Mouse (Mus musculus) left cerebral cortex, adult 8-10 months (tissue): ENCODE data around the gene Zmym4. TPM values are rescaled to one million over a fixed set of nuclear protein-coding genes. Genes with fewer than 3 reads are reported as not detected.

Experiments
- DNase-seq, 2 experiments: peaks; one replicate each; pipeline ENCODE4 v3.0.0; 2022; ENCODE audit warnings: low spot score in 2 of 2
- total RNA-seq, 4 experiments: library from RNA; stranded (reverse); gene quantifications; 2 replicates each; pipeline ENCODE4 v1.2.4; 2022

The Zmym4 gene
- total RNA-seq, 4 experiments from 2014 or later: 52.1 to 61.7 (median 57.4) TPM

DNA sequence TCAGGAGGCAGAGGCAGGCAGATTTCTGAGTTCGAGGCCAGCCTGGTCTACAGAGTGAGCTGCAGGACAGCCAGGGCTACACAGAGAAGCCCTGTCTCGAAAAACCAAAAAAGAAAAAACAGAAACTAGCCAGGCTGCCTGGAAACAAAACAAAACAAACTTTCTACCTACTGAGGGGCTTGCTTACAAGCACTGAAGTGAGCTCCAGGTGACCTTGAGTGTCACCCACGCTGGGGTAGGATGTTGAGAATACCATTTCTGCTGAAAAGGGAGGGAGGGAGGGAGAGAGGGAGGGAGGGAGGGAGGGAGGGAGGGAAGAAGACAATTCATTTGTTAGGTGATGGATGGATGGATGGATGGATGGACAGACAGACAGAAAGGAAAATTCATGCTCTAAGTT, 24.5 kb downstream of the Zmym4 start:
- no peak for DNase-seq

DNA sequence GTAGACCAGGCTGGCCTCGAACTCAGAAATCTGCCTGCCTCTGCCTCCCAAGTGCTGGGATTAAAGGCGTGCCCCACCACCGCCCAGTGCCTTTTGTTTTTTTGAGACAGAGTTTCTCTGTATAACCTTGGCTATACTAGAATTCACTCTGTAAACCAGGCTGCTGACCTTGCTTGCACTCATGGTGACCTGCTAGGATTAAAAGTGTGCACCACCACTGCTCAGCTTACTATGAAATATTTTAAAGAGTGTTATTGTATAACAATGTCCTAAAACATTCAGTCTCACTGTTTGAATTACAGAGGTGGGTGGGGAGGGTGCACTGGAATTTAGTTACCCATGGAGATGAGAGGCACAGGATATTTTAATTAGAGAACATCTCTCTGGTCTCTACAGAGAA, 25.1 kb downstream of the Zmym4 start:
- DNase-seq: no peak

DNA sequence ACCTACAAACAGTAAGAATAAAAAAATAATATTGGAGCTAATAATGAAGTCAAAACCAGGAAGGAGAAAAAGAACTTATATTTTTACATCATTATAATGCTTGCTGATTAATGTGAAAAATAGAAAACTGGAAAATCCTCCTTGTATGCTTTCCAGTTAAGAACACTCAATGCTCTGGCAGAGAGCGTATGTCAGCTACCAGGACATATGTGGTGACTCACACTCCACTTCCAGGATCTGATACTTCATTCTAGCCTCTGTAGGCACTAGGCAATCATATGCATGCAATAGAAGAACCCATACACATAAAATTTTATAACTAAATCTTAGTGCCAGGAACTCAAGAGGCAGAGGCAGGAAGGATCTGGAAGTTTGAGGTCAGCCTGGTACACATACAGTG, 40.2 kb downstream of the Zmym4 start:
- no peak for DNase-seq

DNA sequence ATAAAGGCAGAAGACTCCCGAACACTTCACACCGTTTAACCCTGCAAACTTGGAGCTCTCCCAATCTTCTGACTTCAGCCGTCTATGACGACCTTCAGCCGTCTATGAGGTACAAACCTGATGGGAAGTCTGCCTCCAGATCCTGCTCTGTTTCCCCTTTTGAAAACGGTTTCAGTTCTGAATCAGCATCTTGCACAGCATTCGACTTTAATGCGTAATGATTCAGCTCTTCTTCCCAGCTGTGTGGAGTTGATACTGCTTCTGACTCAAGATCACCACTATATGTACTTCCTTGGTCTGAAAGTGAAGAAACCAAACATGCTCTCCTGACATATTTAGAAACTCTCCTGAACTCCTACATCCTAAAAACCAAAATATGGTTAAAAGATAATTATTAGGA, 78.1 kb downstream of the Zmym4 start:
- no peak for DNase-seq

DNA sequence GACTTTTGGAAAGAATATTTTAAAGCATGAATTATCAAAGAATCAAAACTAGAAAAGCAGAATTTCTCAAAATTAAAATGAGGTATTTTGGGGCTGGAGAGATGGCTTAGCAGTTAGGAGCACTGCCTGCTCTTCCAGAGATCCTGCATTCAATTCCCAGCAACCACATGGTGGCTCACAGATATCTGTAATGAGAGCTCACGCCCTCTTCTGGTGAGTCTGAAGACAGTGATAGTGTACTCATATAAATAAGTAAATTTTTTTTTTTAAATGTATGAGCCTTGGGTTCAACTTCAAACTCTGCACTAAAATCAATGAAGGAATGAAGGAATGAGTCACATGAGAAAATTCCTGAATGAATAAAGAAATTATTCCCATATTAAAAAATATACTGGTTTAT, 82.0 kb downstream of the Zmym4 start:
- no peak for DNase-seq

DNA sequence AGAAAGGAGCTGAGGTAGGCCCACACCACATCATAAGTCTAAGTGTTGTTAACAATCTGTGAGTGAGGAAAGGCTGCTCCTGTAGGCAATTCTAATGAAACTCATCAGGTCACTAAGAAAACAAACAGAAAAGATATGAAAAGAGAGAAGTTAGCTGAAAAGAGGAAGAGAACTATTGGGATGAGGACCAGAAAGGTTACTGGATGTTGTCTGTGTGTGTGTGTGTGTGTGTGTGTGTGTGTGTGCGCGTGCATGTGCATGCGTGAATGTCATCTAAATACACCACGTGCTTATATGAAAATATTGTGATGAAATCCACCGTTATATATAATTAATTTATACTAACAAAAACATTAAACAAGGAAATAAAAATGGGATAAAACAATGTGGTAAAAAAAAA, 84.3 kb downstream of the Zmym4 start:
- DNase-seq: no peak

DNA sequence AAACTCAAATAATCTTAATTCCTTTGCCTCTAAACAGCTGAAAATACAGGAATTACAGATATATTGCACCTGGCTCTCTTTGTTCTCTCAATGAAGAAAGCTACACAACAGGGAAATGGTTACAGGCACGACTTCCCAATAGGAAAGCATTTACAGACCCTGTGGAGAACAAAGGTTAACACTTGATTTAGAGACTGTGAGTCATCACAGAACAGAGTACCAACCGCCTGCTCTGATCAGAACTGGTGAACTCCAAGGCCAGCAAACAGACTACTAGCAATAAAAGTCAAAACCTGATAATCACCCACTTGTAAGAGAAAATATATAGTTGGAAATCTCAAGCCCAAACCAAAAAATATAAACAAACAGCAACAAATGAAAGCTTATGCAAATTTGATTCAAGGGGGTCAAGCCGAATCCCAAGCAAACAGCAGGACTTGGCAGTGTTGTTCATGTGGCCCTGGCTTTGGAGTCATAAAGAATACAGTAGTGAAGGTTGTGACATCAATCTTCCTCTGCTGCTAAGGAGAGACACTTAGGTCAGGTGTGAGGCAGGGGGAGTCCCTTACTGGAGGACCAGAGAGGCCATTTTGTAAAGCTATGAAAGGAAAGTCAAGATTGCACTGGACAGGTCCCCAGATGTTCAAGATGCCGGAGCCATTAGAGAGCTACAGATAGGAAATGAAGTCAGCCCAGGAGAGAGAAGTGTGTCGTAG, 88.2 kb downstream of the Zmym4 start:
- no peak for DNase-seq

DNA sequence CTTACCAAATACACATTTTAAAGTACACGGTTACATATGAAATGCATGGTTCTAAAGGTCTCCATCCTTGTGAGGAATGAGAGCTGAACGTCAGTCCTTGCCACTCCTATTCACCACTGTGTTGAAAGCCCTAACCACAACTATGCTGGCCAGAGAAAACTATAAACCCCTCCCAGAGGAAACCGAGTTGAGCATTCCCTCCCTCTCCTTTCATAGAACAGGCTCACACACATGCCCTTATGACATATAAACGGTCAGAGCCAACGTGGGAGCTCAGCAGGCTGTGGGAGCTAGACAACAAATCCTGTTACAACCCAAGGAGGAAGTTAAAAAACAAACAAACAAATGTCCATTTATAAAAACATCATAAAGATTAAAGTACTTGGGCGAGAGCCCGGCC, 95.2 kb downstream of the Zmym4 start:
- DNase-seq: no peak

DNA sequence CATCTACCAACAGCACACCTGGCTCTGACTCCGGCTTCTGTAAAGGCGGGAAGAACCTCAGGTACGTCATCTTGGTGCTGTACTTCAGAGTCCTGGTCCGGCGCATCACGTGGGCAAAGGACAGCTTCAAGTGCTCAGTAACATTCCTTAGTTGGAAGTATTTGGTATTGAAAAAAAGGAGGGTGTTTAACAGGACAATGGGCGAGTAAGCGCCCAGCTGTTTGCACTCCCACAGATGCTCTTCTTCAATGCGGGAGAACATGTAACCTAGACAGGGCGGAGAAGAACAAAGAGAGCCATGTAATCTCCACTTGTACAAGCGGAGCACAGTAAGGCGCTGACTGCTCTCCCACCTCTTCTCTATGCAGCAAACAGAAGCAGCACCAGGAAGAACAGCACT, 99.2 kb downstream of the Zmym4 start:
- DNase-seq: no peak

DNA sequence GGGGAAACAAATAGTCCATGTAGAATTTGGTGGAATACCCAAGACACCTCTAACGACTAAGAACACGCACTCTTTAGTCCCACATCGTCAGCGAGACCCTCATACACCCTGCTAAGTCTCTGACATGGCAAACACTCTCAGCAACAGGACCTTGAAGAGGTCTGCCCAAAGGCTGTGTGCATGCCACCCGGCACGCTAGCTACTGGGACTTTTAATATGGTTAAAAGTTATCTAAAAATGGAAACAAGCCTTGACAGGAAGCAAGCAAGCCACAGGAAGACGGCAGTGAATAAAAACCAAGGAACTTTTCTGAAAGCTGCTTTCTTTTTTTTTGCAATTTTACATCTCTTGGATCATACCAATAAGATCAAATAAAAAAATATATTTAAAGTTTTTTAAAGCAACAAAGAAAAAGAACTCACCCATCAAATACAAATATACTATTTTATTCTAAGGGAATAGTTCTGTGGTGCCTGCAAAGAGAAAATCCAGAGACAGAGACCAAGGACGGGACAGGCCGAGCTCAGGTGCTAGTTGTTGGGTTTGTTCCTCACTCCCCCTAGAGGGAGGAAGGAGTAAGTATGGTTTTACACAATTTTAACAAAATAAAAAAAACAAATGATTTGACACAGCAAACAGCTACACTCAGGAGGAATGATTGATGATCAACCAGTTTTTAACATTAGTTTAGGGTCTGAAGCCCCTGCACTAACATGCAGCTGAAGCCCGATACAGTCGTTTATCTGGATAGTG, 106.2 kb downstream of the Zmym4 start:
- DNase-seq: no peak

DNA sequence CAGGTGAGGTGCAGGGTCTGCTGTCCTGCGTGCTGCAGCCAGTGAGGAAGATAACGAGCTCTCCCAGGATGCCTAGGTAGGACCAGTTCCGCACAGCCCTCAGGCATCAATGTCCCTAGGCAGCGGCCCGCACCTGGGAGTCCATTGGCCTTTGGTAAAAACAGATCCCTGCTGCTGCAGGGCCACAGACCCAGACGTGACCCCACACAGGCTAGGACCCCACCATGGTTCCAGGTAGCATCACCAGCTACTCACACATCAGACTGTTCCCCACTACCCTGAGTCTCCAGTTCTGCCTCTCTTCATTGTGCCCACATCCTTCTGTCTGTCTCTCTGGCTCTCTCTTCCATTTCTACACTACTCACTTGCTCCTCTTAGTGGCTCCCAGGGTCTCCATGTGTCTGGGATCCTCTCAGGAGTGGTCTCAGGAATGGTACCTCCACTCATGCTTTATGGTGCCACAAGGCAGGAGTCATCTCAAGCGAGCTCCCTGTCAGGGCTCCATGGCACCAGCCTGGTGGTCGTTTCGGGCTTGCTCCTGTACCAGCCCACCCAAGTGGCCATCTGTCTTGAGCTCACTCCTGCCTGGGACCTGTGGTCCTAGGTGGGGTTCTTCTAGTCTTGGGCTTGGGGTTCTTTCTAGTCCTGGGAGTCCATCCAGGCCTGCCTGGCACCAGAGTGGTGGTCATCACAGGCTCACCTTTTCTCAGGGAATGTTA, 107.5 kb downstream of the Zmym4 start:
- DNase-seq: no peak

DNA sequence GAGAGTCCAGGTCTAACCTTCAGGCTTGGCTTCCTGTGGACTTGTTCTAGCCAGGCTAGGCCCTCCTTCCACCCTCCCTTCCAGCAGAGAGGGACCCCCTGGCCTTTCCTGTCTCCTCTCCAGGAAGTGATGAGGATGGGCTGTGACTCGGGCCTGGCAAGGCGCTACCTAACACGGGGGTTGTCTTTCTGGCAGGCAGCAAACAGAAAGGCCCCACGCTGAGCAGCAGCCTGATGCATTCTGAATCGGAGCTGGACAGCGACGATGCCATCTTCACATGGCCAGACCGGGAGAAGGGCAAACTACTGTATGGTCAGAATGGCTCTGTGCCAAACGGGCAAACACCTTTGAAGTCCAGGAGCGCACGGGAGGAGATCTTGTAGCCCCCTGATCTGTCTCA, 115.0 kb downstream of the Zmym4 start:
- DNase-seq: no peak

DNA sequence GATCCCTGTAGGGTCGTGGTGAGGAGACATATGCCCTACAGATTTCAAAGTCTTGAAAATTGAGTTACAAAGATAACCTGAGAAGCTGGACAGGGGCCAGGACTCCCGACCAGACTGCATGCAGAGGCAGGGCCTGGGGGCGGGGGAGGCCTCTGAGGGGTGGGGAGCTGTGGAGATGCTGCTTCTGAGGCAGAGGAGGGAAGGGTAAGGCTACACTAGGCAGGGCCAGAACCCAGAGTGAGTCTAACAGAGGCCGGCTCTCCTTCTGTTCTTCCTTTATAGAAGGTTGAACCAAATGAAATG, 117.2 kb downstream of the Zmym4 start:
- no peak for DNase-seq

DNA sequence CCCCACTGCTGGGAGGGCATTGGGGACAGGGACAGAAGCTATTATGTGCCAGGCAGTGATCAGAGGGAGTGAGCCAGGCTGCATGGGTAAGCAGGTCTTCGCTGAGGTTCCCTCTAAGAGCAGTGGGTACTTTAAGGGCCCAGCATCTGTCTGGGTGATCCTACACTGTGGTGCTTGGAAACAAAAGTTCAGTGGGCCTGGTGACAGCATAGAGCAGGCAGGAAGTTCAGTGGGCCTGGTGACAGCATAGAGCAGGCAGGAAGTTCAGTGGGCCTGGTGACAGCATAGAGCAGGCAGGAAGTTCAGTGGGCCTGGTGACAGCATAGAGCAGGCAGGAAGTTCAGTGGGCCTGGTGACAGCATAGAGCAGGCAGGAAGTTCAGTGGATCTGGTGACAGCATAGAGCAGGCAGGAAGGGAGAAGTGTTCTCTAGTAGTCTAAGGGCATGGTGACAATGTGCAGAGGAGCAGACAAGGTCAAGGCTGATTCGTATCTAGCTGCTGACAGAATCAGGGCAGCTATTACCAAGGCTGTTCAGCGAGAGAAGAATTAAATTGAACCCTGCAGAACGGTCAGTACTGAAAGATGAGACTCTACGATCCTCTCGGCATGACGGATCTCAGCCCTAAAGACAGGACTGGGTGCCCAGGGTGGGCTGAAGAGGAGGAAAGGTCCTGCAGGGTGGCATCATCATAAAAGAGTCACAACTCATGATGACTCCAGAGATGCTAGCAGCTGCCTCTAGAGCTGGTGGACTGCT, 117.7 kb downstream of the Zmym4 start:
- no peak for DNase-seq

DNA sequence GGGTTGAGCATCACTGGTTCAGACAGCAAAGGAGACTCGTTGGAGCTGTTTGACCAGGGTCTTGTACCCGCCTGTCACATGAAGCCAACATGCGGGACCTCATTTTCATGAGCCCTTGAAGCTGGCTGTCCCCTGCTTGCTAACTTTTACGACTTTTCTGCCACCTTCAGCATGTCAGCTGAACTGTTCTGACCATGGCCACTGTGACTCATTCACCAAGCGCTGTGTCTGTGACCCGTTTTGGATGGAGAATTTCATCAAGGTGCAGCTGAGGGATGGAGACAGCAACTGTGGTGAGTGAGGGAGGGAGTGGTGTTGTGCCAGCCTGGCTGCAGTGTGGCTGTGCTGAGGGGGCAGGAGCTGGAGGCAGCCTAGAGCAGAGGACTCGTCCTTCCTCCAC, 121.0 kb downstream of the Zmym4 start:
- no peak for DNase-seq

DNA sequence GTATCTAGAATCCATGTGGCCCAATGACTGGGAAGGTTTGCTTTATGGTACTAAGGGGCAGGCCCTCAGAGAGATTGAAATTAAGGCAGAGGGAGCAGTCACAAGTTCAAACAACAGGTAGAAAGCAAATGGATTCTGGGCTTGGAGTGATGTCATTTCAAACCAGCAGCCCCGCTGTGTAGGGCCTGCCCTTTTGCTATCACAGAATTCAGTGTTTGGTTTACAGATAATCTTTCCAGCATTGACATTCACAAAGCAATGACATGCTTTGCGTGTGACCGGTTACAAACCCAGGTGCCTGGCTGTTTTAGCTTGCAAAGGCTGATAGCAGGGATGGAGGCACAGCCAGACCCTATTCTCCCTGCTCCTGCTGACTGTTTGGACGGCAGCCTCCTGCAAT, 122.3 kb downstream of the Zmym4 start:
- DNase-seq: no peak

DNA sequence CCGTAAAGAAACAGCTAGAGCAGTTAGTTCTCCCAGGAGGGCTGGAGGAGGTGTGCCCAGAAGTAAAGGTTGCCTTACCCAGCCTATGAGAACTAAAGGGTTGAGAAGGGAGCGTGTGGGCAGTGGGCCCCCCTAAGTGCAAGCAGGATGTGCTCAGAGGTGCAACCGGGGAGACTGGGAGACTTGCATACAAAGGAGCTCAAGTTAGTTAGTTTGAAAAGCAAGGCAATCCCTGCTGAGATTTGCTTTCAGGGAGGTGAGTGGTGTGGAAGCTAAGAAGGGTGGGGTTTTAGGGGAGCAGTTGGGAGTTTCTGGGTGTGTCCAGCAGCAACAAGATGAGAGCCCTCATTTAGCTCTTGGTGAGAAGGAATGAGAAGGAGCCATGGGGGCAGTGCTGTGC, 125.0 kb downstream of the Zmym4 start:
- DNase-seq: no peak

DNA sequence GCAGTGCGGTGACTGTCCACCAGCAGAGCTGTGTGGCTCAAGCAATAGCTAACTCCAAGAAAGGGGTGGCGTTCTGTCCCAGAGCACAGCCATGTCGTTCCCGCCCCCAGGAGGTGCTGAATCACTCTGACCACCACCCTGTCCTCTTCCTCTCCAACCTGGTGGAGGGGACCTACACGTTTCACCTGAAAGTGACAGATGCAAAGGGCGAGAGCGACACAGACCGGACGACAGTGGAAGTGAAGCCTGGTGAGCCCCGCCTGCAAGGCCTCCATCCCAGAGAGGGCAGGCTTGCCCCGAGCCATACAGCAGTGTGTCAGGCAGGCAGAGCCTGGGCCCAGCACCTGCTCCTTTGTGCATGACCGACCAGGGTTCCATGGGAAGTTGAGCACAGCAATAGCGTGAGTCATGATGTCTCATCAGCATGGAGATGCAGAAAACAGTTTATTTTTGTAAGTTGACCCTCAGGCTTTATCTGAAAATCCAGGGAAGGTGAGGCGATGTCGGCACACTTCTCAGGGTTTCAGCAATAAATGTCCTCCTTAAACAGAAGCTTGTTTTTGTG, 126.9 kb downstream of the Zmym4 start:
- no peak for DNase-seq

DNA sequence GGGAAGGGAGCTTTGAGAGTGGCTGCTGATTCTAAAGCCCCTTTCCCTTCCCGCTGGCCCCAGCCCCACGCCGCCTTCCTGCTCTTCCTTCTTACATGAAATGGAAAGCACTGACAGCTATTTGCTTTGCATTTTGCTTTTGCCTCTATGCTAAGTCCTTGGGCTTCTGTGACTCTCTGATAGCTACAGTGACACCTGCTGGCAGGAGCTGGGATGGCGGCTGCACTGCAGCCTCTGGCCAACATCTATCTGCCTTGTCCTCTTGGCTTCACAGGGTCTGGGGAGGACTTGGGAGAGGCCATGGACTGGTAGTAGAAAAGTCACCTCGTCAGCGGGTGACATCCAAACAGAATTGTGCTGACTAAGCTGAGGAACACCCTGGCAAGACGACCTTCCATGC, 128.1 kb downstream of the Zmym4 start:
- peak; percentile 63 to 91 for DNase-seq

DNA sequence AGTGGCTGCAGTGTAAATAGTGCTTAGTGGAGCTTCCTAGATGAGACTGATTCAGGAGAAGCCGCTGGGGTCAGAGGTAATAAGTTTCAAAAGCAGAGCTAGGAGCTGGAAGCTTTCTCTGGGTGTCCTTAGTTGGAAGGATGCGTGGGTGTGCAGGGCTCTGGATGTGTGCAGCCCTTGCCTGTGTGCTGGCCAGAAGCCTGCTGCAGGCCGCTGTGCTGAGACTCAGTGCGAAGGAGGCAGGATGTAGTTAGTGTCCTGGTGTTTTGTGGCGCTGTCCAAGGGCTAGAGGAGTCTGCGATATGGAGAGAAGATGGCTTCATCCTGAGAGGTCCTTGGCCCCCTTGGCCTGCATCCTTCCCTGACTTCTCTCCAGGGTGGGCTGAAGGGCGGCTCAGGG, 129.1 kb downstream of the Zmym4 start:
- DNase-seq: no peak

DNA sequence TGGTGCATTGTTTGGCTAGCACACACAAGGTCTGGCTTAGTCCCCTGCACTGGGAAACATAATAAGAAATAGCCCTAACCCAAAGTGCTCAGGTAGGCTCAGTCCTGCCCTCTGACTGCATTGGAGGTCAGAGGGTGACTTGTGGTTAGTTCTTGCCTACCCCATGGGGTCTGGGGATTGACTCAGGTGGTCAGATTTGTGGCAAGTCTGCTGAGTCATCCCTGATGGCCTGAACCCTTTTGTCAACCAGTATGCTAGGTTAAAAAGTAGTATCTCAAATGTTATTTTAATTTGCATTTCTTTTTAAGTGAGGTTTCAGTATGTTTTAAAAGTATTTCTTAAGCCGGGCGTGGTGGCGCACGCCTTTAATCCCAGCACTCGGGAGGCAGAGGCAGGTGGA, 136.8 kb downstream of the Zmym4 start:
- DNase-seq: no peak

DNA sequence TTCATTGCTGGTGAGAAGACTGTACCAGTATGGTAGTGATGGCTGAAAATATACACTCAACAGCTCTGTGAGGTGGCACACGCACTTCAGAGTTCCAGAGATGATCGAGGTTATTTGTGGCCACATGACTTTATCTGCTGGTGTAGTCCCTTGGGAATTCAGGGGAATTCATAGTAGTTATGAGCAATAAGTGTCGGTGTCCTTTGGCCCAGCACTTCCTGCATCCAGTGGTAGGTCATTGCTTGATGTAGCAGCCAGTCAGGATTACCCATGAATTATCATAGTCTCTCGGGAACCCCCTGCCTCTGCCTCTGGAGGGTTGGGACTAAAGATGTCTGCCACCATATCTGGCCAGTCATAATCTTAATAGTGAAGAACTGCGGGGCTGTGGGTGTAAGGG, 144.0 kb downstream of the Zmym4 start:
- no peak for DNase-seq
